Mouse (Mus musculus) gastrocnemius, adult 8-10 months (tissue): ENCODE data around the gene Rab5b. TPM values are rescaled to one million over a fixed set of nuclear protein-coding genes. Genes with fewer than 3 reads are reported as not detected.
"Not testable (repeated sequence)": the region's sequence is repeated elsewhere in the genome, so short reads cannot be mapped to it uniquely, and the experiment has no call there.

Source experiments
- DNase-seq, 2 experiments: peaks; one replicate each; pipeline ENCODE4 v3.0.0; 2022; ENCODE audit warnings: low spot score in 2 of 2
- total RNA-seq, 4 experiments: library from RNA; stranded (reverse); gene quantifications; 2 replicates each; pipeline ENCODE4 v1.2.4; 2022

Rab5b gene
- 100 to 1,000 TPM in 3 of 4 experiments, 10 to 100 TPM in 1; 97.0 to 103 (median 102) TPM for total RNA-seq

DNA sequence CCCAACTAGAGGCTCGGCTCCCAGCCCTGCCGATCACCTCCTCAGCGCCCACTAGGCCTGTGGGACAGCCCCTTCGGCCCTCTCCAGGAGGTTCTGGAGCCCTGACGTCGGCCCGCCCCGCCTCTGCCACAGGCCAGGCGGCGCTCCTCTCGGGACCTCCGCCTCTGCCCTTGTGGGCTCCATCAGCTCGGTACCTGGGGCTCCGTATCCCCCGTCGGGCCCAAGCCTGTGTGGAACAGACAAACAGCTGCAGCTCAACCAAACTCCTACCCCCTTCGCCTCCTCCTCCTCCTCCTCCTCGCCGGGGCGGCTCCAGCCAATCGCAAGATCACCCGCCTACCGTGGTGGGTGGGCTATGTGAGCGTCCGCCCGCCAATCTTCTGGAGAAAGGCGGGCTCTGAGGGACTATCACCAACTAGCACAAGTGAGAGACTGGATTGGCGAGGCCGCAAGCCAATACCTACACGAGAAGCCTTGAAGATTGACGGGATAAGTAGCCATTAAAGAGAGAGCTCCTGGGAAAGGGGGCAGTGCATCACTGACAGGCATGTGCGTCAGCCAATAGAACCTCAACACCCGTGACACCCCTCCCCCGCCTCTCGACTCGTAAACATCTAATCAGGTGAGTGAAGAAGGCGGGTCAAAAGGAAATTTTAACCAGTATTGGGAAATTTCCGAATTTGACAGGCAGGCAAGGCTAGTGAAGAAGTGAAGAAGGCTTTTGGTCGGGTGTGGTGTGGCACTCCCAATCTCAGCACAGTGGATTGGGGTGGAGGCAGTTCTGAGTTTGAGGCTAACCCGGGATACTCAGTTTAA, at the start of gene Rab5b:
Gene Rab5b (minus strand): TSS at position 273 of the 816 bp plus-strand sequence.
- peak; percentile 99 for DNase-seq

DNA sequence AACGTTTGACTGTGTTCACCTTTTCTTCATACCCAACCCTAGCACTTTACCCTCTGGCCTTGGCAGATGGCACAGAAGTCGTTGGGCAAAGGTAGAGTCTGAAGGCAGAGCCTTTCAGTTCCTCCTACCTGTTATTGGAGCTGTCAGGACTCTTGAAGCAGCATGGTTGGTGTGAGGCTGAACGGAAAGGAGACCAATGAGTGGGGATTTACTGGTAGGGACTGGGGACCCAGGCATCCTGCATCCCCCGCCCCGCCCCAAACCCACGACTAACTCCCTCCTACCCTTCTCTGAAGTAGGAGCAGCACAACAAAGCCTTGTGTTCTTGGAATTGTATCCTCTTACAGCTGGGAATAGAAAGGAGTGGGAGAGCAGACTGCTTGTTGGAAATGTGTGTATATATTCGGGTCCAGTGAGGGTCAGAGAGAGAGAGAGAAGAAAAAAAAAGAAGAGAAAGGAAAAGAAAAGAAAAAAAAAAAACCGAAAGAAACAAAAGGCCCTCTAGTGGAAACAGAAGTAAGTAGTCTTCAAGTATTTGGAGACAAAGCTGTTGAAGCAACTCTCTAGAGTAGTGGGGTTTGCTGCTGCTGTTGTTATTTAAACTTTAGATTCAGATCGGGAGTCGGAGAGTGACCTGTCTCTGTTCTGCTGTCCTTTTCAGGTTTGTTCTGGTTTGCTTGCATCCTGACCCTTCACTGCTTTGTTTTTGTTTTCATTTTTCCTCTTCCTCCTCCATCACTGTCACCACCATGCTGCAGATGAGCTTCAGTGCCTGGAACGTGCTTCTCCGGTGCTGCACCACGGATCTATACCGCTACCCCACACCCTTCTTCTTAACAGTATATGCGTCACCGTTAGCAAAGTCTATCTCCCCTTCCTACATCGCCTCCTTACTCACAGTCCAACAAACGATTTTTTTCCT, 48.9 kb upstream of the Rab5b start, which contains the start of gene Dgka:
Gene Dgka (minus strand): TSS at position 176 of the 922 bp plus-strand sequence.
- no peak for DNase-seq

DNA sequence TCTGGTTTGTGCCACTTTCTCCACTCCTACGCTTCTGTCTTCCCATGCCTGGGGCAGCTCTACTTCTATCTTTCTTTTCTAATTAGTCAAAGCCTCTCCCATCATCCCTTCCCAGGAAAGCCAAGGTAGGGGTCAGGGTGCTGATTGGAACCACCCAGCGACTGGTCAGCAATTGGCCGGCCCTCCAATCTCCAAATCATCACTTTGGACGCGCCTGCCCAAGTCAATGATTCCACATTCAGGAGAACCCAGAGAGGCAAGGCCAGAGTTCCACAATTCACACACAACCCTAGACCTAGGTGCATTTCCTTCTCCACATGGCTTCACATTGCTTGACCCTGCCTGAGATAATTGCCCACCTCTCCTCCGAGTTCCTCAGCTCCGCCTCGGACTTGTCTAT, 48.1 kb upstream of the Rab5b start:
- peak in 1 of 2 experiments; percentile 7 for DNase-seq

DNA sequence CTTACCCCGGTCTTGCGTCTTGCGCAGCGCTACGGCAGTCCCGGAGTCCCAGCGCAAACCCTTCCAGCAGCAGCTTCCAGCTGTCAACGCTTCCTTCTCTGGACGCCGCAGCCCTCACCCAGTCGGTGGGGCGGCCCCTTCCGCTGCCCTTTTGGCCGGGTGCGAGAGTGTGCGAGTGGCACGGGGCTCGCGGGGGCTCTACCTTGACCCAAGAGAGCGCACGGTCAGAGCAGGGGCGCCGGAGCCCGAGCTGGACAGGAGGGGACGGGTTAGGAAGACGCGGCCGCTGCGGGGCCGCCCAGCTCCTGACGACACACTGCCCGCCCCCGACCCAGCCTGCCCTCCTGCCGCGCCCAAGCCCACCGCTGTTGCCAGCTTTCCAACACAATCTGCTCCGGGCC, 47.7 kb upstream of the Rab5b start:
- peak; percentile 22 to 47 for DNase-seq

DNA sequence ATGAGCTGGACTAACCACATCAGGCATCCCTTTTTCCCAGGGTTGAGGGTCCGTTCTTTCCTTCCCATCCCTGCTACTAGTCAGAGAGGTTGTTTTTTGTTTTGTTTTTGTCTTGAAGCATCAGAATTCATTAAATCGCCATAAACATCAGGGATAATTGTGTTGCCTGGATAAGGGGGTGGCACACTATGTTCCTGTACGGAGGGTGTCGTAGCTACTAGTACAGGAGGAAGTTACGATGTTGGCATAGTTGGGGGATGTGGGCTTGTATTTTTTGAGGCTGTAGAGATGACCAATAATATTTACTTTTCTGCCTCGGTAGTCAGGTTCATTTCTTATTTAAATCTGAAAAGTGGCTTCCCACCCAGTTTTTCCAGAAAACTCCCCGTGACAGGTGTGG, 47.2 kb upstream of the Rab5b start:
- DNase-seq = no peak

DNA sequence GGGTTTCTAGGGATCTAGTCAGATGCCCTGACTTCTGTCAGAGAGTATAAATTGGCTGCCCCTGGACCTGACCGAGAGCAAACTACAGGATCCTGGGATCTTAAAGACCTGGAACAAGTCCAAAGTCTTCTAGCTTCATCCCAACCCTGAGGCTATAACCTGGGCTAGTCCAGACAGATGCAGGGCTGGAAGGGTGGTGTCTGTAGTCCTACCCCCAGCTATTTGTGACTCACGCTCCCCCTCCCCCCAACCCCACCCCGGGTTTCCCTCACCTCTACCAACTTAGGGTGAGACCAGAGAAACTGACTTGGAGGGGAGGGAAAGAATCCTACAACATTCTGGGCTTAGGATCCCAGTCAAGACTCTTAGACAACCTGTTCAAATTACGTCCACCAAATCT, 46.6 kb upstream of the Rab5b start:
- DNase-seq = no peak

DNA sequence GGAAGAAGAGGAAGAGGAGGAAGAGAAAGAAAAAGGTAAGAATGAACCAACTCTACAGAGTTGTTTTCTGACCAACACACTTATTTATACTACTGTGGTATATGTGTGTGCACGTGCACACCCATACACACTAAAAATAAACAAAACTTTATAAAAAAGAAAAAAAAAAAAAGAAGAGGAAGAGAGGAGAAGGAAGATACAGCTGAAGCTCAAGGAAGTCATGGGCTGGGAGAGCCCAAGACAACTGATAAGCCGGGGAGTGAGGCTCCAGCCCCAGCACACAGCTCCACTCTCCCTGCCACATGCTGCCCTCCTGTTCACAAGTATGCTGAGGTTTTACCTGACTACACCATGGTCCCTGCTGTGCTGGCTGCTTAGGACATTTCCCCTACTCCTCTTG, 44.2 kb upstream of the Rab5b start:
- no peak for DNase-seq

DNA sequence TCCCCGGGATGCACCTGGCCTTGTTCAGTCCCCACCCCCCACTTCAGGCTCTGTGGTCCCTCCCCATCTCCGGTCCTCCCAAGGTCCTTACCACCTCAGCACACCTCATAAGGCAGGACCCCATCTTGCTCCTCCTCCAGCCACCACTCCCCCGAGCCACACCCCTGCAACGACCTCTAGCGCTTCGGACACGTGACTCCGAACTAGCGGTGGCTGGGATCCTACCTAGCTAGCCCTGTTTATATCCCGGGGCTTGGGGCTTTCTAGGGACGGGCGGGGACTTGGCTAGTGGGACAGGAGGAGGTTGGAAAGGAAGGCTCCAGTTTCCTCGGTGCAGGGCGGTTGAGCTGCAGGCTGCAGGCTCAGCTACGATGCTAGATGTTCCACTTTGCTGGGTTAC, 41.4 kb upstream of the Rab5b start:
- no peak for DNase-seq

DNA sequence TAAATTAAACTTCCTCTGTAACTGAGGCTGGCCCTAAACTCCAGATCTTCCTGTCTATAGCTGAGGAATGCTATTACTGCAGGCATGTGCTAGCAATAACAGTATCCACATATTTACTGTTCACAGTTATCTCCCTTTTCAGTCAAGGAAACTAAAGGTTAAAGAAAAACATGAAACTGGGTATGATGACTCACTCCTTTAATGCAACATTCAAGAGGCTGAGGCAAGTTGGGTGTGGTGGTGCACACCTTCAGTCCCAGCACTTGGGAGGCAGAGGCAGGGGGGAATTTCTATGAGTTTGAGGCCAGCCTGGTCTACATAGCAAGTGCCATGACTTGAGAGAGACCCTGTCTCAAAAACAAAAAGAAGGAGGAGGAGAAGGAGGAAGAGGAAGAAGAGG, 35.9 kb upstream of the Rab5b start:
- no peak for DNase-seq

DNA sequence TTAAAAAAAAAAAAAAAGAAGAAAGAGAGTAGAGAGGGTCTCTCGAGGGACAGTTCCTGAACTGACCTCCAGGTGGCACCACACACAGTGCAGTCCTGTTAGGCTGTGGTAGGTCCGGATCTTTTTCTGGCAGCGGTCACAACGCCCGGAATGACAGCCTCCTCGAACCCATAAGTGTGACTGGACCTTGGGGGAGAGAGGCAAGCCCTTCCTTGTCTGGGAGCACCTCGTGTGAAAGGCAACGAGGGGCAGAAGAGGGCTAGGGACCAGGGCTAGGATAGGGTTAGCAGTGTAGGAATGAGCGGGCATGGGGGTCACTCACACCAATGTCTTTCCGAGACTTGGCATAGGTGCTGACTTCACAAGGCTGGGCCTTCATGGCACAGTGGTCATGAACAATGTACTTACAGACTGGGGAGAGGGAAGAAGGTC, 35.0 kb upstream of the Rab5b start:
- DNase-seq = peak; percentile 37 to 60

DNA sequence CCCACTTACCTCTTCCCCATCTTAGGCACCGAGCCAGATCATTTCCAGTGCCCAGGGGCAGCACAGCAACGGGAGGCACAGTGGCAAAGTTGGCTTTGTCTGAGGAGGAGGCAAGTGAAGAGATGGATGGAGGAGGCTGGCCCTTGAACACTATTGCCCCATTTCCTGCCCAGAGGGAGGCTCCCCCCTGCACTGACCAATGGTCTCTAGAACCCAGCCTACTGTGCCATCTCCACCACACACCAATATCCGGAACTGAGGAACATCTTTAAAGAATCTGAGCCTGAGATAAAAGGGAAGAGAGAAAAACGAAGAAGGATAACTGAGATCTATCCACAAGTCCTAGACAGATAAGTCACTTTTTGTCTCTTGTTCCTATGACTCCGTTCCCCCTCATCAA, 32.0 kb upstream of the Rab5b start:
- DNase-seq = no peak

DNA sequence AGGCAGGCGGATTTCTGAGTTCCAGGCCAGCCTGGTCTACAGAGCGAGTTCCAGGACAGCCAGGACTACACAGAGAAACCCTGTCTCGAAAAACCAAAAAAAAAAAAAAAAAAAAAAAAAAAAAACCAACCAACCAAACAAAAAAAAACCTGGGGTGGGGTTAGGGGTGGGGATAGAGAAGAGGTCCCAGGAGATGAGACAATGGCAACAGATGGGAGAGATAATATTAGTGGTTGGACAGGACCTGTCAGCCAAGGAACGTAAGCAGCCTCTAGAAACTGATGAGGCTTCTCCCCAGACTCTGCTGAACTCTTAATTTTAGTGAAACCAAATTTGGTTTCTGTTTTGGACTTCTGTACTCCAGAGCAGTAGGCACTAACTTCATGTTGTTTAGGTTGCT, 29.4 kb upstream of the Rab5b start:
- not testable (repeated sequence) for DNase-seq

DNA sequence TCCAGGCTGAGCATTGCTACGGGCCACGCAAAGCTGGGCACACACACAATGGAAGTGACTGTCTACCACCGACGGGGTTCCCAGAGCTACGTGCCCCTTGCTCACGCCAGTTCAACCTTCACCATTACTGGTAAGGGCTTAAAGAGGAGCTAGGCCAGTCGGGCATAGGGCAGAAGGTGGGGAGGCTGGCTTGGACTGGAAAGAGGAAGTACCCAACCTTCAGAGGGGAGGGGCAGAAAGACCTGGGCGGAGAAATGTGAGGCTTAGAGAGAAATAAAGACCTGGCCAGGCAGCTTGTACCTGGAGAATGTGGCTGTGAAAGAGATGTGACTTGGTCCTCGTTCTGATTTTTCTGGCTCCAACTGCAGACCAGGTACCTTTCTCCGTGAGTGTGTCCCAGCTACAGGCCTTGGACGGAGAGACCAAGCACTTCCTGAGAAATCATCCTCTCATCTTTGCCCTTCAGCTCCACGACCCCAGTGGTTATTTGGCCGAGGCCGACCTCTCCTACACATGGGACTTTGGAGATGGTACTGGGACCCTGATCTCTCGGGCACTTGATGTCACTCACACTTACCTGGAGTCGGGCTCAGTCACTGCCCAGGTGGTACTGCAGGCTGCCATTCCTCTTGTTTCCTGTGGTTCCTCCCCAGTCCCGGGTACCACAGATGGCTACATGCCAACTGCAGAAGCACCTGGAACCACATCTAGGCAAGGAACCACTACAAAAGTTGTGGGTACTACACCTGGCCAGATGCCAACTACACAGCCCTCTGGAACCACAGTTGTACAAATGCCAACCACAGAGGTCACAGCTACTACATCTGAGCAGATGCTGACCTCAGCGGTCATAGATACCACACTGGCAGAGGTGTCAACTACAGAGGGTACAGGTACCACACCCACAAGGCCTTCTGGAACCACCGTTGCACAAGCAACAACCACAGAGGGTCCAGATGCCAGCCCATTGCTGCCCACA, 19.8 kb upstream of the Rab5b start:
- no peak for DNase-seq

DNA sequence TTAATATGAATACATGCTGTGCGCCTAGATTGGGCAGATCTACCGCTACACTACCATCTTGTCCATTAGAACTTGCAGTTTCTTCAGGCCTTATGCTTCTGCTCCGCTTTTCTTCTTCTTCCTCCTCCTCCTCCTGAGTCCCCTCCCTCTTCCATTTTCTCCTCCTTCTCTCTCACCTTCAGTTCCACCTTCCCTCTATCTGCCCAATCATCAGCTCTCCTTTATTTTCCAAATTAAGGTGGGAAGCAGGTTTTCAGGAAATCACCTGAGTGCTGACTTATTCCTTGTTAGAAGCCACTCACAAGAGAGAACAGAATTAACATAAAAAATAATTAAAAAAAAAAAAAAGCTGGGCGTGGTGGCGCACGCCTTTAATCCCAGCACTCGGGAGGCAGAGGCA, 15.3 kb upstream of the Rab5b start:
- DNase-seq = not testable (repeated sequence)

DNA sequence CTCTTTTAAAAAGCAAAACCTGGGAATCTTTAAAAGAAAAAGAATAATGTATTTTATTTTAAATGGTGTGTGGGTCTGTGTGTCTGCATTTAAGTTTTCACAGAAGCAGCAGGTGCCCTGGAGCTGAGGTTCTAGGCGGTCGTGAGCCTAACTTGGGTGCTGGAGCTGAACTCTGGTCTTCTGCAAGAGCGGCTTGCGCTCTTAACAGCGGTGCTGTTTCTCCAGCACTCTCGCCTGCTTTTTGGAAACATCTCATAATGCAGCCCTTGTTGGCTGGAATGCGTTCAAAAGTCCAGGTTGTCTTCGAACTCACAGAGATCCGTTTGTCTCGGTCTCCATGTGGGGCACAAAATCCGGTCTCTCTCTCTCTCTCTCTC, 9.2 kb upstream of the Rab5b start:
- no peak for DNase-seq

DNA sequence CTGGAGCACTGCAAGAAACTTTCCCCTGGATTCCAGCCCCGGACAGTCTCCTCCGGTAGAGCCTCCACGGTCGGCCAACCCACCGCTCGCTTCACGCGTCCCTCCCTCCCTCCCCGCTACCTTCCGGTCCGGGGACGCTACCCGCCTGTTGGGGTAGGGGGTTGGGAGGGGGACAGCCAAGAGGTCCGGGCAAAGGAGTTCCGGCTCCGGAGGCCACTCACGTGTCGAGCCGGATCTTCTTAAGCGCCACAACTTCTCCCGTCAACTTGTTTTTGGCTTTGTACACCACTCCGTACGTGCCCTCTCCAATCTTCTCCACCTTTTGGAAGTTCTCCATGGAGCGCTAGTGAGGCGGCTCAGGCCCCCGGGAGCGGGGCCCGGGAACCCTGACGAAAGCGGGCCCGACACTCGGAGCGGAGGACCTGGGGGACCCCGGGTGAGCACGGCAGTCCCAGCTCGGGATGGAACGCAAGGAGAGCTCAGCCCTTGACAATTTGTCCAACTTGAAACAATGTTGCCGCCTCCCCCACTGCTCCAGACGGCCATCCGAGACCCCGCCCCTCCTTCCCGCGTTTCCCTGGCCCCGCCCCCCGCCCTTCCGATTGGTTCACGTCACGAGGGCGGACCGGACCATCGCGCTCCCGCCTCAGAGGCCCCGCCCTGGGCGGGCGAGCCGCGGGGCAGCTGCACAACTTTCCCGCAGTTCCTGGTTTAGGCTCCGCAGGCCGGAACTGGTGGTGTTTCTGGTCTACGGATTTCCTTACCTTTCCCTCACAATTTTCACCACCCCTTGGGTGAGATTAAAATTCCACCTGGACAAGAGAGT, 8.6 kb upstream of the Rab5b start, which contains the start of gene Cdk2:
Gene Cdk2 (minus strand): TSS at position 541 of the 826 bp plus-strand sequence.
- DNase-seq = peak; percentile 86 to 91

DNA sequence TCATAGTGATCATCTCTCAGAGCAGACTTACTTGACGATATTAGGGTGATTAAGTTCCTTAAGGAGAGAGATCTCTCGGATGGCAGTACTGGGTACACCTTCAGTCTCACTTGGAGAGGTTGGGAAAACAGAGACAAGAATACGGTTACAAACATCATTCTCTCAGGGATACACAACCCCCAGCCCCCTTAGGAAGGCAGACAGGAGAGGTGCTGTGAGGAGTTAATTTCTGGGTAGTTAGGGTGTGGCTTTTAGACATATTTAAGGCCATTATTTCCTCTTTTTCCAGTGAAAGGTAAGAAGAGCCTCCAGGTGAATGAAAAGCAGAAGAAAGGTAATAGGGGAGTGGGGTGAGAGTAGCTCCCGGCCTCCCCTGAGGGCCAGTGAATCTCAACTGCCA, 7.8 kb upstream of the Rab5b start, which contains the start of gene Pmel:
Gene Pmel (plus strand): TSS at position 301 of the 400 bp plus-strand sequence.
- no peak for DNase-seq

DNA sequence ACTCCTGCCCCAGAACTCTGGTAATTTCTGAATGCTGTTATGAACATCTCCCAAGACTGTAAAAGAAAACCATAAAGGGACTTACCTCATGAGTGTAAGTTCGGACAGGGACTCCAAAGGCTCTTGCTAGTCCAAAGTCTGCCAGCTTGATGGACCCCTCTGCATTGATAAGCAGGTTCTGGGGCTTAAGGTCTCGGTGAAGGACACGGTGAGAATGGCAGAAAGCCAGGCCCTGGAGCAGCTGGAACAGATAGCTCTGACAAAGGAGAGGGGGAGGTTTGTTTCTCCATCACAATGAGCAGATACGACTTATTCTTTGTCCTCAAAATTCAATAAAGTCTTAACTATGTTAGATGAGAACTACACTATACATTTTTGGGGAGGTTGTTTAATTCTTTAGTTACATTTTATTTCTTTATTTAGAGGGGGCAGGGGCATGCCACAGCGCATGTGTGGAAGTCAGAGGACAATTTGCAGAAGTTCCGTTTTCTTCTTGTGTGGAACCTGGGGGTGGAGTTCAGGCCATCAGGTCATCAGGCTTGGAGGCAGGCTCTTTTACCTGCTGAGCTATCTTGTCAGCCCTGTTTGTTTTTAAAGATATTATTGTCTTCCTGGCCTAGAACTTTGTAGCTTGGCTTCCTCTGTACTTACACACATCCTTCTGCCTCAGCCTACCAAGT, 6.4 kb upstream of the Rab5b start:
- no peak for DNase-seq

DNA sequence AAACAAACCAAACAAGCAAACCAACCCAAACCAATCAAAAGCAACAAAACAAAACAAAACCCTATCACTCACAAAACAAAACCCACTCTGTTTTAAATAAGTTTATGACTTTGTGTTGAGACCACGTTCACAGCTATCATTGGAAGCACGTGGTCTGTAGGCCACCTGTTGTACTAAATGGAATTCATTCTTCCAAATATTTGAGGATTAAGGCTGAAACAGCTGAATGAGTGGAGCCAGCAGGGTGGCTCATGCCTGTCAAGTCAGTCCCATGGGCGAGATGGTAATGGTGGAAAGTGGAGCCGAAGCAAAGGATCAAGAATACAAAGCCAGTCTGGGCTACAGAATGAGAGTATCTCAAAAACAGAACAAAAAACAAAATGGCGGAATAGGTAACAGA, 4.6 kb upstream of the Rab5b start:
- DNase-seq = no peak
